Mouse (Mus musculus) small intestine, adult 2 months (tissue): ENCODE measurements around the gene Ak3.

Experiments used
- CTCF ChIP-seq: fragments of 200-500 bp; IDR thresholded peaks from 2 replicates; pipeline ENCODE4 v1.5.1; 2012; ENCODE audit warnings: low read depth, mild to moderate bottlenecking, control low read depth, inconsistent platforms, low read length, moderate library complexity, mixed read lengths; ENCODE audit not compliant: insufficient replicate concordance, insufficient read length; ENCODE audit errors: extremely low read depth
- POLR2A ChIP-seq: fragments of 200-500 bp; IDR thresholded peaks from 2 replicates; pipeline ENCODE4 v1.6.1; 2012; ENCODE audit warnings: low read depth, mild to moderate bottlenecking, control low read depth, inconsistent platforms, low read length, moderate library complexity

- TF ChIP-seq CTCF (no peak), POLR2A (no peak)
Measured at GRCm38 (mm10) chr19:28990590-28991221, 57.1 kb downstream of the Ak3 start.
